10 mouse cellular contexts compared by ENCODE assay signal in genomic region chr9:13613325-13614268, GRCm38 (mm10).
DNase-seq lines count a peak whose midpoint lies in the region; ATAC-seq lines count a peak whose summit lies in the region.
"Had no signal": no experiment of that assay in that cellular context is flagged by ENCODE, and none has a peak within 500 bp of the region (broad histone marks: within the 10 kb centered on the region; RNA-seq: fewer than 3 reads in every experiment).

No protein-coding gene starts in this region.

- peaks cover 33% of the 10 kb centered on the region for H3K4me1 ChIP-seq in hindbrain, embryonic 13.5 days (replicated peaks)

- 0 out of 2 replicates have a peak overlapping the region, but pooled peaks have one; percentile 10 for H3K4me2 ChIP-seq in hindbrain, embryonic 13.5 days

- 50% methylated on average over 8 of the region's 8 CpGs for WGBS in hindbrain, embryonic 13.5 days

- peak; percentile 55; the same call in 1 of the 2 replicates for ATAC-seq in hindbrain, embryonic 13.5 days (ENCODE audit: low FRiP score)
- ATAC-seq in megakaryocyte, adult 5-6 weeks (ENCODE audit: poor library complexity, severe bottlenecking), result no peak

- no peaks in the 10 kb centered on the region for H3K9me3 ChIP-seq in hindbrain, embryonic 13.5 days
- H3K9me3 ChIP-seq: G1E had no signal

- no peak overlapping the region for H3K4me3 ChIP-seq in hindbrain, embryonic 13.5 days

- no peaks in the 10 kb centered on the region for H3K36me3 ChIP-seq in hindbrain, embryonic 13.5 days
- H3K36me3 ChIP-seq: G1E had no signal

- H3K27ac ChIP-seq in hindbrain, embryonic 13.5 days, result peak overlapping the region; percentile 75

- peak overlapping the region; percentile 24; the same call in 1 of the 2 replicates for H3K9ac ChIP-seq in hindbrain, embryonic 13.5 days

- peak; percentile 47 for DNase-seq in CD4-positive helper T cell, adult 2 months (ENCODE audit: low read depth, low spot score)
- peak; percentile 68 for DNase-seq in embryo, embryonic 10.5 days (ENCODE audit: low spot score)
- DNase-seq in mesoderm, embryonic 11.5 days (ENCODE audit: low read depth, low spot score), result peak; percentile 60
- DNase-seq in gastrocnemius, postnatal 25 days, result no peak
- no peak for DNase-seq in cerebellum, adult 9-10 months
- no peak for DNase-seq in MN1 (ENCODE audit: low spot score)
- DNase-seq: cerebellum, adult 11 months had no signal

- no peaks in the 10 kb centered on the region for H3K27me3 ChIP-seq in hindbrain, embryonic 13.5 days

Comparison
In these comparisons a context has a peak if more than half of its experiments do, and no peak if none do; other contexts are left out.
1. DNase-seq: peak in CD4-positive helper T cell, adult 2 months (single experiment), embryo, embryonic 10.5 days (single experiment) and mesoderm, embryonic 11.5 days (single experiment); none in gastrocnemius, postnatal 25 days (single experiment), cerebellum, adult 9-10 months (single experiment) and MN1 (single experiment).